Mouse (Mus musculus) CH12.LX (cell line): ENCODE measurements around the gene Grip1.

ENCODE experiments used
- CTCF ChIP-seq, 2 experiments: IDR thresholded peaks in 1 of 2; conservative IDR thresholded peaks in 1 of 2; 2 replicates each; pipeline ENCODE4 v1.5.1; 2011 to 2012; ENCODE audit warnings: low read depth in 2 of 2, low read length in 2 of 2, improper control_type of control experiment in 1 of 2, inconsistent platforms in 1 of 2, mild to moderate bottlenecking in 1 of 2, moderate library complexity in 1 of 2
- EP300 ChIP-seq: IDR thresholded peaks from 2 replicates; pipeline ENCODE4 v1.6.1; 2011; ENCODE audit warnings: low read length, improper control_type of control experiment
- GABPA ChIP-seq: IDR thresholded peaks from 2 replicates; pipeline ENCODE4 v1.6.1; 2012; ENCODE audit warnings: low read depth, low read length, improper control_type of control experiment, inconsistent platforms; ENCODE audit not compliant: insufficient replicate concordance
- HCFC1 ChIP-seq: IDR thresholded peaks from 2 replicates; pipeline ENCODE4 v1.6.1; 2012; ENCODE audit warnings: low read depth, mild to moderate bottlenecking, inconsistent platforms, low read length, improper control_type of control experiment
- MYC ChIP-seq: IDR thresholded peaks from 2 replicates; pipeline ENCODE4 v1.6.1; 2011; ENCODE audit warnings: low read depth, mild to moderate bottlenecking, improper control_type of control experiment, low read length
- POLR2A ChIP-seq: IDR thresholded peaks from 2 replicates; pipeline ENCODE4 v1.6.1; 2011; ENCODE audit warnings: low read depth, mild to moderate bottlenecking, improper control_type of control experiment, low read length
- USF2 ChIP-seq: conservative IDR thresholded peaks from 2 replicates; pipeline ENCODE4 v1.6.1; 2011; ENCODE audit warnings: low read depth, low read length, improper control_type of control experiment
- ZC3H11A ChIP-seq: IDR thresholded peaks from 2 replicates; pipeline ENCODE4 v1.6.1; 2012; ENCODE audit warnings: low read depth, mild to moderate bottlenecking, inconsistent platforms, low read length, improper control_type of control experiment

DNA sequence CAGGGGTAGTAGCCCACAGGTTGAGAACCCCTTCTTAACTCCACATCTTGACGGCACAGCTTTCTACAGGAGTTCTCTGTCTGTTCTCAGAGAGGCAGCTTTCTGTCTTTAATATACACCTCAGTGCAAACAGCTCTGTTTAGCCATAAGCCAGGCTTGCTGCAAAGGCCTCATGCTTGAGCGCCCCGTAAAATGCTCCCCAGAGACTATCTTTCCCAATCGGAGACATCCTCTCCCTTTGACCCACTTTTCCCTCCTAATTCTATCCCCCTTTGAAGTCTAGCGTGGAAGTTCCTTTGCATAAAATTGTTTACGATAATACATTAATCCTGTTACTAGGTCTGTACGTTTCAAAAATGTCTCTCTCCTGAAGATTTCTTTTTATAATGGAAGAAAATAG lies 102.7 kb downstream of the Grip1 start:
- TF ChIP-seq CTCF (conservative IDR thresholded peaks at IDR 0.05 in 1 of 2, IDR thresholded peaks at IDR 0.05 in 1 of 2; ENCODE audit: low read depth in 2 of 2, low read length in 2 of 2) (no peak), GABPA (no peak), EP300 (no peak), MYC (no peak), POLR2A (no peak), USF2 (no peak), ZC3H11A (no peak), HCFC1 (no peak)
